Mouse (Mus musculus): ENCODE measurements around the gene Pard3b. TPM values are rescaled to one million over a fixed set of nuclear protein-coding genes. Genes with fewer than 3 reads are reported as not detected.

Gene Pard3b
- polyA plus RNA-seq, 1 experiment: 0.12 TPM

DNA sequence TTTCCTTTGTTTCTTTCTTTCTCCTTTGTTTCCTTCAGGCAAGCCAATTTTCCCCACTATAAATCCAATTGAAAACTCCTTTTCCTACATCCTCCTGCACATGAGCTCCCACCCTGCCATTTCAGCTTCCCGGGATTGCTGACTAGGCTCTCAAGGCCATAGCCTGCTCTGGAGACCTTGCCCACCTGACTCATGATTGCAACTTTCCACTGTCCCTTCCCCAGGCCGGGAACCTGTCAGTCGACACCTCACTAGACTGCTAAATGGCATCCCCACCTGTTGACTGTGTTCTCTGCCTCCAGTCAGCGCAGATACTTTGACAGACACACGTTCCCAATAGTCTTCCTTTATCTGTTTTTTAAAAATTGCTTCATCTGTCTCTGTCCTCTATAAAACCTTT lies 795.3 kb downstream of the Pard3b start:
- no peak for TF ChIP-seq CTCF (IDR thresholded peaks at IDR 0.05; ENCODE audit: low read depth, low read length)
- no peak for TF ChIP-seq POLR2A (IDR thresholded peaks at IDR 0.05; ENCODE audit: borderline replicate concordance, low read depth, low read length)
- no peak overlapping the region for H3K4me3 ChIP-seq (ENCODE audit: insufficient read depth, low read length)

DNA sequence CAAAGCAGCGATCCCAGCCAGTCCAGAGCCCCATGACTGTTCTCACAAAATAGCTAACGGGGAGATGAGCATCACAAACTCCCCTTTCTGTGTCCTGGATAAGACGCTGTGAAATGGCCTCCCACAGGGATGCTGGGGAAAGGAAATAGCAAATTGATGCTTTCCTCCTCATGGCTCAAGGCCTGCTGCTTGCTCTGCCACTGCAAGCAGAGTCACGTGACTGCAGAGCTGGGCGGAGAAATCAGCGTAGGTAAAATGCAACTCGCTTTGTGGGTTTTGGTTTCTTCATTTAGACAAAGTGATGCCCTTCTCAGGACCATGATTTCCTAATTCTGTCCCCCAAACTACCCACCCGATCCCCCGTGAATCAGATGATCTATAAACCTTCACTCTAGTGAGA lies 797.2 kb downstream of the Pard3b start:
- TF ChIP-seq POLR2A (IDR thresholded peaks at IDR 0.05; ENCODE audit: borderline replicate concordance, low read depth, low read length) (no peak), CTCF (IDR thresholded peaks at IDR 0.05; ENCODE audit: low read depth, low read length) (no peak)
- no peak overlapping the region for H3K4me3 ChIP-seq (ENCODE audit: insufficient read depth, low read length)
- H3K4me1 ChIP-seq (ENCODE audit: control insufficient read depth, insufficient read depth, low read length): no peaks in the 10 kb centered on the region
- H3K27ac ChIP-seq (ENCODE audit: insufficient read depth, low read depth, low read length): no peak overlapping the region

More for the DNA sequence above, 795.3 kb downstream of the Pard3b start:
- H3K27ac ChIP-seq (ENCODE audit: insufficient read depth, low read depth, low read length): no peak overlapping the region
- H3K4me1 ChIP-seq (ENCODE audit: control insufficient read depth, insufficient read depth, low read length): no peaks in the 10 kb centered on the region

DNA sequence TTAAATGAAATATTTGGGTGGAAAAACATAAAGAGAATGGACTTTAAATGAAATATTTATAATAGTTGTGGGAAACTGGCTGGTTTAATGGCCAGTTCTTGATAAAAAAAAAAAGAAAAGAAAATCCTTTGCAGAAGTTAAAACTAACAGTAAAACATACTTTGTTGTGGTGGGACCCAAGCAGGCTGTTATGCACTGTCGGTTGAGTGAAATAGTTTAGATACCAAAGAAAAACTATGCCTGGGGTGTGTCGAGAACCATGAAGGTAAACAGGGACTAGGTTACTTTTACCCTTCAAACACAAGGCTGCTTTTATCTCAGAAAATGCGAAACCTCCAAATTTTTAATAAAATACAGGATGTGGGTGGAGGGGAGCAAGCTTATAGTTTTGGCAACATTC lies 797.7 kb downstream of the Pard3b start:
- no peaks in the 10 kb centered on the region for H3K4me1 ChIP-seq (ENCODE audit: control insufficient read depth, insufficient read depth, low read length)
- no peak overlapping the region for H3K4me3 ChIP-seq (ENCODE audit: insufficient read depth, low read length)
- H3K27ac ChIP-seq (ENCODE audit: insufficient read depth, low read depth, low read length): no peak overlapping the region
- TF ChIP-seq POLR2A (IDR thresholded peaks at IDR 0.05; ENCODE audit: borderline replicate concordance, low read depth, low read length) (no peak), CTCF (IDR thresholded peaks at IDR 0.05; ENCODE audit: low read depth, low read length) (no peak)

- TF ChIP-seq POLR2A (IDR thresholded peaks at IDR 0.05; ENCODE audit: borderline replicate concordance, low read depth, low read length) (no peak), CTCF (IDR thresholded peaks at IDR 0.05; ENCODE audit: low read depth, low read length) (no peak)
- Histone ChIP-seq H3K4me3 (ENCODE audit: insufficient read depth, low read length) (no peak overlapping the region), H3K4me1 (ENCODE audit: control insufficient read depth, insufficient read depth, low read length) (no peaks in the 10 kb centered on the region), H3K27ac (ENCODE audit: insufficient read depth, low read depth, low read length) (no peak overlapping the region)
These were observed 798.9 kb downstream of the Pard3b start for GRCm38 (mm10) chr1:62437493-62437892.

DNA sequence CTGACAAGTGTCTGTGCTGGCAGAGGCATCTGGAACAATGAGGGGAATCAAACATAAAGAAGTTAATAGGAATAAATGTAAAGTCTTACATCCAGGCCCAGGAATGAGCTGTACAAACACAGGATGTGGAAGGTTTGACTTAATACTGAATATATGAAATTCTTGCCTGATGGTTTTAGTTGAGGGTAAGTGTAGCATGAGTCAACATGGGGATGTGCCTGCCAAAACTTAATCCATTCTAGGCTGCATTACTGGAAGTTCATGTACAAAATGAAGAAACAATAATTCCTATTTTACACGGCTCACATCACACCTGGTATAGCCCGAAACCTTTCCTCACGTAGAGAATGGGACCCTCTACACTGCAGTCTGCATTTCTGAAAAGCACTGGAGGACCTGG lies 805.8 kb downstream of the Pard3b start:
- Histone ChIP-seq H3K27ac (ENCODE audit: insufficient read depth, low read depth, low read length) (no peak overlapping the region), H3K4me1 (ENCODE audit: control insufficient read depth, insufficient read depth, low read length) (no peaks in the 10 kb centered on the region), H3K4me3 (ENCODE audit: insufficient read depth, low read length) (no peak overlapping the region)
- no peak for TF ChIP-seq CTCF (IDR thresholded peaks at IDR 0.05; ENCODE audit: low read depth, low read length)
- no peak for TF ChIP-seq POLR2A (IDR thresholded peaks at IDR 0.05; ENCODE audit: borderline replicate concordance, low read depth, low read length)

DNA sequence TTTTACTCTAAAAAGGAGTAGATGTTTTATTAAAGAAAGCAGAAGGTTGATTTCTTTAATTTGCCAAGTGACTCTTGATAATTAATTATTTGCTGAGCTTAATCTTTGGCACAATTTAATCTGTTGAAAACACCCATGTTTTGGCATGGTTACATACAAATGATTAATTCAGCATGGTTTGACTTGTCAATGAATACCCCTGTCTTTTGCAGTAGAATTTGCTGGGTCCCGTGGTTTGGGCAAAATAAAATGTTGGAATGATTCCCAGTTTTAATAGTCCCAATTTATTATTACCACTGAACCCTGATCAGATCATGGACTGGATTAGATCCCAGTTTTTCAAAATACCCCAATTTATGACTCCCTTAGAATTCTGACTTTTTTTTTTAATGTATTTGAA lies 808.2 kb downstream of the Pard3b start:
- Histone ChIP-seq H3K27ac (ENCODE audit: insufficient read depth, low read depth, low read length) (no peak overlapping the region), H3K4me1 (ENCODE audit: control insufficient read depth, insufficient read depth, low read length) (no peaks in the 10 kb centered on the region), H3K4me3 (ENCODE audit: insufficient read depth, low read length) (no peak overlapping the region)
- no peak for TF ChIP-seq CTCF (IDR thresholded peaks at IDR 0.05; ENCODE audit: low read depth, low read length)
- no peak for TF ChIP-seq POLR2A (IDR thresholded peaks at IDR 0.05; ENCODE audit: borderline replicate concordance, low read depth, low read length)

DNA sequence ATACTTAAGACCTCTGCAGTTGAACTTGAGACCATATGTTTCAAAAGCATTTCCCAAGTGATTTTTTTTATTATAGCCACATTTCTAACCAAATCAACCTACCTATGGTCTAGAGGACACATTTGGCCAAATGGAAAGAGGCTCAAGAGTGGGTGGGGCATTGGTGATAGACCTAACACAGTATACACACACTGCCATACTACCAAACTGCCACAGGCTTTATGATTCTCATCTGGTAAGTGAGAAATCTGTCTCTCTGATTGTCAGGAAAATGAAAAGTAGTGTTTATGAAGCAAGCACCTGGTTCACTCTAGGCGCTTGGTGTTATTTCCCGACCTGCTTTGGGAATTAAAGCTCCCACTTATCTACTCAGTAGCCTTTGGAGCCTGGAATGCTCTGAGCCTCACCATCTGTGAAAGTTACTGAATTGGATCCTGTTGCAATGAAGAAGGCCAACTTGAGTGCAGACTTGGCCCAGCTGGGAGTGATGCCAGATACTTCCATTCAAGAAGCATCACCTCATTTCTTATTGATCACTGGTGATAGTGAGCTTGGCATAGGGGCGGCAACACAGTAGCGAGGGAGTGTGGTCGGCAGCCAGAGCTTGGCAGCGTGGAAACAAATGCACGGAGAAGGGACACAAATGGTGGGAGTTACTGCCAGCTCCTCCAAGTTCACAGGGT lies 810.7 kb downstream of the Pard3b start:
- Histone ChIP-seq H3K4me1 (ENCODE audit: control insufficient read depth, insufficient read depth, low read length) (no peaks in the 10 kb centered on the region), H3K4me3 (ENCODE audit: insufficient read depth, low read length) (no peak overlapping the region), H3K27ac (ENCODE audit: insufficient read depth, low read depth, low read length) (no peak overlapping the region)
- TF ChIP-seq POLR2A (IDR thresholded peaks at IDR 0.05; ENCODE audit: borderline replicate concordance, low read depth, low read length): no peak
- no peak for TF ChIP-seq CTCF (IDR thresholded peaks at IDR 0.05; ENCODE audit: low read depth, low read length)

GRCm38 (mm10) chr1:62465536-62465935 lies 826.9 kb downstream of the Pard3b start:
- Histone ChIP-seq H3K27ac (ENCODE audit: insufficient read depth, low read depth, low read length) (no peak overlapping the region), H3K4me1 (ENCODE audit: control insufficient read depth, insufficient read depth, low read length) (no peaks in the 10 kb centered on the region), H3K4me3 (ENCODE audit: insufficient read depth, low read length) (no peak overlapping the region)
- no peak for TF ChIP-seq POLR2A (IDR thresholded peaks at IDR 0.05; ENCODE audit: borderline replicate concordance, low read depth, low read length)

DNA sequence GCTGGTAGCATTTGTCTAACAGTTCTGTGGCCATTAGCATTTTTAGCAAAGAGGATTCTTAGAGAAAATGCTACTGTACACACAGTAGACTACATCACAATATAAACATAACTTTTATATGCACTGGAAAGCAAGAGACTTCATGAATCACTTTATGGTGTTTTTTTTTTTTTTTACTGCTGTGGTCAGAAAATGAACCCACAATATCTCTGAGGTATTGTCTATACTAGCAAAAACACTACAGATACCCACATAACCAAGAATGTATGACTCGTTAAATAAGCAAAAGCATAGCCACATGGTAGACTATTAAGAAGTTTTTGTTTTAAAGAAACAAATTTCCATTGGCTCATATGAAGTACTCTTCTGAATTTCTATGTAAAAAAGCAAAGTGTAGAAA lies 827.9 kb downstream of the Pard3b start:
- no peak overlapping the region for H3K4me3 ChIP-seq (ENCODE audit: insufficient read depth, low read length)
- H3K27ac ChIP-seq (ENCODE audit: insufficient read depth, low read depth, low read length): no peak overlapping the region
- no peaks in the 10 kb centered on the region for H3K4me1 ChIP-seq (ENCODE audit: control insufficient read depth, insufficient read depth, low read length)
- TF ChIP-seq POLR2A (IDR thresholded peaks at IDR 0.05; ENCODE audit: borderline replicate concordance, low read depth, low read length): no peak
- no peak for TF ChIP-seq CTCF (IDR thresholded peaks at IDR 0.05; ENCODE audit: low read depth, low read length)

DNA sequence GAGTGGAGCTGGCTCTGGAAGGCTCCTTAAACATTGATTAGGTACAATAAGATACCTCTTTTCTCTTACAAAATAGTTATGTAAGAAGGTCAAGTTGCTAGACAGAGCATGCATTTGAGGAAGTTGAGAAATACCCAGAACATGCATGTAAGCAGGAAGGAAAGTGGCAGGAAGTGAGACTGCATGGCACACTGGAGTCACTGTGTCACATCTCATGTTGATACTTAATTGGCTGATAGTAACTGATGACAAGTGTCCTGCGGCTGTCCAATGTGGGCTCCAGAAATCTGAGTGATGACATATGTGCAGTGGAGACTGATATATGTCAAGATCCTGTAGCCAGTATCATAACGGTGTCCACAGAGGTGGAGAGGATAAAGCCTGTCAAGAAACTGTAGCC lies 844.4 kb downstream of the Pard3b start:
- TF ChIP-seq CTCF (IDR thresholded peaks at IDR 0.05; ENCODE audit: low read depth, low read length): no peak
- TF ChIP-seq POLR2A (IDR thresholded peaks at IDR 0.05; ENCODE audit: borderline replicate concordance, low read depth, low read length): no peak
- H3K4me3 ChIP-seq (ENCODE audit: insufficient read depth, low read length): no peak overlapping the region
- peaks cover 4% of the 10 kb centered on the region for H3K4me1 ChIP-seq (ENCODE audit: control insufficient read depth, insufficient read depth, low read length)
- no peak overlapping the region for H3K27ac ChIP-seq (ENCODE audit: insufficient read depth, low read depth, low read length)

DNA sequence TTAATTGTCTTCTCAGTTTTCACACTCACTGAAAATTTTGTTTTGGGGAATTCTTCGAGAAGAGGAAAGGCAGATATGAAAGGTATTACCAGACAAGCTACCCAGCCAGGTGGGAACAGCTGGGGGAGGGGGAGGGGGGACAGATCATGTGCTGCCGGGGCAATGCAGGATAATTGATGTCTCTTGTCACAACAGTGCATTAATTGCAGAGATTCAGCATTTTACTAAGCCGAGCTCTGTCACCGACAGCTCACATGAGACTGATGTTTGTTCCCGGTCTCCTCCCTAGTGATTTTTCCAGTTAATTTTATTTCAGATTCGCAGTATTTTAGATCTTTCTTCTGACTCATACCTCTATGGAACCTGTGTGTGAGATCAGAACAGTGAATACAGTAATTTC lies 850.2 kb downstream of the Pard3b start:
- Histone ChIP-seq H3K4me1 (ENCODE audit: control insufficient read depth, insufficient read depth, low read length) (no peaks in the 10 kb centered on the region), H3K4me3 (ENCODE audit: insufficient read depth, low read length) (no peak overlapping the region), H3K27ac (ENCODE audit: insufficient read depth, low read depth, low read length) (no peak overlapping the region)
- TF ChIP-seq CTCF (IDR thresholded peaks at IDR 0.05; ENCODE audit: low read depth, low read length) (no peak), POLR2A (IDR thresholded peaks at IDR 0.05; ENCODE audit: borderline replicate concordance, low read depth, low read length) (no peak)

Data from bone marrow macrophage, adult 2 months (primary cell).